Mouse (Mus musculus): Measurements from ENCODE around the gene Ttll4. TPM values are rescaled to one million over a fixed set of nuclear protein-coding genes. Genes with fewer than 3 reads are reported as not detected.

Gene Ttll4
- polyA plus RNA-seq, 1 experiment, result 12.9 TPM

DNA sequence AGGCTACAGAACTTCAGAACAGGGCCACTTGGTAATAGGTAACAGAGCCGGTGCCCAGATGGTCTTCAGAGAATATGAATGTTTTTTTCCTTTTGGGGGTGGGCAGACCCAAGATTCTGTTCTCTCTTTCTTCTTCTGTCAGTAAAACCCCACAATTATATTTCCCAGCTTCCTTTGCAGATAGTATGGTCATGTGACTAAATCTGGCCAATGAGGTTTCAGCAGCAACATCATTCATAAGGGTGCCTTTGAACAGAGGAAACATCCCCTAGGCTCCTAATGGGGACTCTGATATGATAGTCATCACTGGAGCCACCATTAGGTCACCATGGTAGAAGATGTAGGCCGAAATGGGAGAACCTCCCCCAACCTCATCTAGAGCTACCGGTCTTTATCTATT is 91.3 kb downstream of the Ttll4 start:
- DNase-seq (ENCODE audit: low read depth), result no peak

Other genes with a start within 250 kb of the Ttll4 start
- 18.6 and 20.4 TPM in 2 replicates for gene Cnot9, start 155.7 kb upstream of the Ttll4 start, polyA plus RNA-seq (2012; rRNA removed)
- 0.63 and 0.91 TPM in 2 replicates for gene Plcd4, start 118.9 kb upstream of the Ttll4 start, polyA plus RNA-seq (2012; rRNA removed)
- gene Usp37, start 117.5 kb upstream of the Ttll4 start, polyA plus RNA-seq (2012; rRNA removed), result 4.1 and 4.9 TPM in 2 replicates
- gene Zfp142, start 73.5 kb upstream of the Ttll4 start, polyA plus RNA-seq (2012; rRNA removed), result 13.5 and 15.7 TPM in 2 replicates
- gene Bcs1l, start 73.5 kb upstream of the Ttll4 start, polyA plus RNA-seq (2012; rRNA removed), result 18.0 and 19.3 TPM in 2 replicates
- gene Rnf25, start 60.3 kb upstream of the Ttll4 start, polyA plus RNA-seq (2012; rRNA removed), result 61.1 and 67.2 TPM in 2 replicates
- gene Stk36, start 60.3 kb upstream of the Ttll4 start, polyA plus RNA-seq (2012; rRNA removed), result 3.3 and 4.5 TPM in 2 replicates
- gene Cyp27a1, start 51.8 kb downstream of the Ttll4 start, polyA plus RNA-seq (2012; rRNA removed), result 35.7 and 45.1 TPM in 2 replicates
- gene Prkag3, start 87.5 kb downstream of the Ttll4 start, polyA plus RNA-seq (2012; rRNA removed), result 2.5 and 4.1 TPM in 2 replicates
- gene Wnt6, start 110.1 kb downstream of the Ttll4 start, polyA plus RNA-seq (2012; rRNA removed), result 7.4 and 13.7 TPM in 2 replicates
- gene Wnt10a, start 129.8 kb downstream of the Ttll4 start, polyA plus RNA-seq (2012; rRNA removed), result 3.2 and 3.6 TPM in 2 replicates
- 0.04 and 0.09 TPM in 2 replicates for gene Cdk5r2, start 193.2 kb downstream of the Ttll4 start, polyA plus RNA-seq (2012; rRNA removed)
- gene Fev, start 223.7 kb downstream of the Ttll4 start, polyA plus RNA-seq (2012; rRNA removed), result not detected in 2 replicates
- 0.51 and 1.2 TPM in 2 replicates for gene Cryba2, start 231.4 kb downstream of the Ttll4 start, polyA plus RNA-seq (2012; rRNA removed)

All from gonadal fat pad, adult 2 months (tissue).